Mouse (Mus musculus) spleen, adult 12 weeks (tissue): Measurements from ENCODE around the gene Atxn2.

Experiments used
- DNase-seq: peaks from one replicate; pipeline ENCODE4 v3.0.0; 2022; ENCODE audit warnings: low spot score

The Atxn2 gene

DNA sequence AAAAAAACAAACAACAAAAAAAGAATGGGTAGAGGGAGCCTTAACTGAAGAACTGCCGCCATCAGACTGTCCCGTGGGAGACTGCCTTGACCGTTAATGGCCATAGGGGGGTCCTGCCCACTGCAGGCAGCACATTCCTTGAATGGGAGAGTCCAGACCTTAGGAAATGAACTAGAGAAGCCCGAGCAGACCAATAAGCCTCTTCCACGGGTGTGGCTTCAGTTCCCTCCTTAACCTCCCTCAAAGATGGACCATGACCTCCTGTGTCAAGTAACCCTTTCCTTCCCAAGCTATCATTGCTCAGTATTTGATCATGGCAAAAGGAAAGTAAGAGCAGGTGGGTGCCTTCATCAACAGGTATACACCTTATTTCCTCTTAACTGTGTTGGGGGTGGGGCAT lies 150.8 kb downstream of the Atxn2 start:
- no peak for DNase-seq

DNA sequence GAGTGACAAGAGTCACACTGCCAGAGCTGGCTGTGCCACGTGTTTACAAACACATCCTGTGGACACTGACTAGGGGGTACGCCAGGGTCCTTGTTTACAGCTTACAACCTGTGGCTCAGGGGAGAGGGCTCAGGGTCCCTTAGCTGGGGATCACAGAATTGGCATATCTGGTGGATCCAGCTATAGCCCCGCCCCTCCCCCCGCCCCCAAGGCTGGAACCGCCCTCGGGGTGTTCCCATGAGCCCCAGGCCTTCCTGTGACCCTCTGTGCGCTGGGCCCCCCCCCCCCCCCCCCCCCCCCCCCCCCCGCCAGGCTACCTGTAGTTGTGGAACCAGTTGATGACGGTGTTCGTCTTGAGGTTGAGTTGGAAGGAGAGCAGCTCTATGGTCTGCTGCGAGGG lies 153.2 kb downstream of the Atxn2 start:
- DNase-seq: no peak
